Mouse (Mus musculus) kidney, adult 18-20 months (tissue): ENCODE results near the gene Sema3d.

Experiments
- DNase-seq: peaks from one replicate; pipeline ENCODE4 v3.0.0; 2021

Sema3d gene

GRCm38 (mm10) chr5:12637763-12638468 is 254.7 kb downstream of the Sema3d start:
- DNase-seq, result no peak
